8 mouse cellular contexts compared by ENCODE assay signal in genomic region chr13:73692249-73692868, GRCm38 (mm10). TPM values are rescaled to one million over a fixed set of nuclear protein-coding genes. Genes with fewer than 3 reads are reported as not detected.
A peak's percentile ranks its signal among the peaks of the same experiment; 100 is the strongest.
DNase-seq lines count a peak whose midpoint lies in the region; ATAC-seq and TF ChIP-seq lines count a peak whose summit lies in the region.

No protein-coding gene starts in this region.

- H3K4me3 ChIP-seq in forebrain, embryonic 13.5 days = no peak overlapping the region
- no peak overlapping the region for H3K4me3 ChIP-seq in hindbrain, embryonic 10.5 days
- H3K4me3 ChIP-seq in layer of hippocampus, adult 2 months = no peak overlapping the region
- H3K4me3 ChIP-seq in lung, embryonic 16.5 days (ENCODE audit: low read length) = no peak overlapping the region

- no peak overlapping the region for H3K27ac ChIP-seq in forebrain, embryonic 13.5 days
- H3K27ac ChIP-seq in hindbrain, embryonic 10.5 days = no peak overlapping the region
- no peak overlapping the region for H3K27ac ChIP-seq in layer of hippocampus, adult 2 months
- no peak overlapping the region for H3K27ac ChIP-seq in lung, embryonic 16.5 days (ENCODE audit: low read length)

- peak; percentile 63 for DNase-seq in Muller cell, postnatal 12 days (ENCODE audit: inconsistent ontology term)
- DNase-seq in hindbrain, embryonic 10.5 days (ENCODE audit: low spot score) = peak; percentile 78
- DNase-seq in layer of hippocampus, adult 2 months (ENCODE audit: low spot score in 2 of 2) = peak; percentile 34 to 63
- DNase-seq in retina, embryonic 14.5 days (ENCODE audit: low spot score) = peak; percentile 84
- DNase-seq in urinary bladder, postnatal 14 days (ENCODE audit: low spot score) = peak; percentile 40

- H3K9me3 ChIP-seq in forebrain, embryonic 13.5 days (replicated peaks) = no peaks in the 10 kb centered on the region
- H3K9me3 ChIP-seq in hindbrain, embryonic 10.5 days = no peaks in the 10 kb centered on the region
- H3K9me3 ChIP-seq in lung, embryonic 16.5 days (ENCODE audit: control insufficient read depth, low read length) = no peaks in the 10 kb centered on the region

- H3K36me3 ChIP-seq in forebrain, embryonic 13.5 days (ENCODE audit: poor library complexity, severe bottlenecking) = no peaks in the 10 kb centered on the region
- H3K36me3 ChIP-seq in hindbrain, embryonic 10.5 days = no peaks in the 10 kb centered on the region
- no peaks in the 10 kb centered on the region for H3K36me3 ChIP-seq in lung, embryonic 16.5 days (ENCODE audit: control insufficient read depth, insufficient read depth, low read length)

- 0 out of 2 replicates have a peak, but pooled peaks cover 4% of the 10 kb centered on the region for H3K27me3 ChIP-seq in forebrain, embryonic 13.5 days
- H3K27me3 ChIP-seq in hindbrain, embryonic 10.5 days (ENCODE audit: insufficient read depth, poor library complexity, severe bottlenecking) = no peaks in the 10 kb centered on the region
- no peaks in the 10 kb centered on the region for H3K27me3 ChIP-seq in lung, embryonic 16.5 days (ENCODE audit: control insufficient read depth, insufficient read depth, low read depth, low read length)

- WGBS in forebrain, embryonic 13.5 days = 51% methylated on average over 10 of the region's 10 CpGs
- WGBS in hindbrain, embryonic 10.5 days = 29% methylated on average over 10 of the region's 10 CpGs
- WGBS in lung, embryonic 16.5 days = 26% methylated on average over 10 of the region's 10 CpGs

- H3K4me1 ChIP-seq in forebrain, embryonic 13.5 days = no peaks in the 10 kb centered on the region
- H3K4me1 ChIP-seq in hindbrain, embryonic 10.5 days (replicated peaks) = 0 out of 2 replicates have a peak, but pooled peaks cover 2% of the 10 kb centered on the region
- no peaks in the 10 kb centered on the region for H3K4me1 ChIP-seq in lung, embryonic 16.5 days (replicated peaks; ENCODE audit: control insufficient read depth, insufficient read depth, low read length)

- peak; percentile 86 for TF ChIP-seq CTCF in layer of hippocampus, adult 2 months (conservative IDR thresholded peaks at IDR 0.05)

- H3K9ac ChIP-seq in forebrain, embryonic 13.5 days = no peak overlapping the region
- H3K9ac ChIP-seq in lung, embryonic 16.5 days (ENCODE audit: low read length) = no peak overlapping the region

- peak; percentile 41 for ATAC-seq in cerebellum, adult (ENCODE audit: insufficient number of reproducible peaks, low FRiP score, low TSS enrichment)
- ATAC-seq in forebrain, embryonic 13.5 days = peak; percentile 73
- ATAC-seq in lung, embryonic 16.5 days (ENCODE audit: low read depth) = peak; percentile 92

- no peak overlapping the region for H3K4me2 ChIP-seq in forebrain, embryonic 13.5 days
- no peak overlapping the region for H3K4me2 ChIP-seq in lung, embryonic 16.5 days (ENCODE audit: low read depth, low read length)

RNA-seq across cellular contexts. Expression of gene Slc6a19, which starts 12.3 kb away (rescaled TPM):
- polyA plus RNA-seq in forebrain, embryonic 13.5 days (2015; fragmentation: Nextera tagmentation; extraction: Ambion mirVana) = 0.19 and 0.20 TPM in 2 replicates
- polyA plus RNA-seq in hindbrain, embryonic 10.5 days (2016; fragmentation: Nextera tagmentation; extraction: Ambion mirVana) = 0.34 TPM in 1 of 2 replicates, not detected in the other
- not detected for total RNA-seq in layer of hippocampus, adult 2 months (2021)
- polyA plus RNA-seq in lung, embryonic 16.5 days (2015; fragmentation: Nextera tagmentation; extraction: Ambion mirVana) = 0.08 TPM in 1 of 2 replicates, not detected in the other

RNA-seq across cellular contexts. Expression of gene Slc6a18, which starts 14.5 kb away (rescaled TPM):
- polyA plus RNA-seq in forebrain, embryonic 13.5 days (2015; fragmentation: Nextera tagmentation; extraction: Ambion mirVana) = not detected in 2 replicates
- not detected in 2 replicates for polyA plus RNA-seq in hindbrain, embryonic 10.5 days (2016; fragmentation: Nextera tagmentation; extraction: Ambion mirVana)
- total RNA-seq in layer of hippocampus, adult 2 months (2021) = not detected
- polyA plus RNA-seq in lung, embryonic 16.5 days (2015; fragmentation: Nextera tagmentation; extraction: Ambion mirVana) = not detected in 2 replicates

RNA-seq across cellular contexts. Expression of gene Slc12a7, which starts 40.5 kb away (rescaled TPM):
- 20.1 and 26.4 TPM in 2 replicates for polyA plus RNA-seq in forebrain, embryonic 13.5 days (2015; fragmentation: Nextera tagmentation; extraction: Ambion mirVana)
- polyA plus RNA-seq in hindbrain, embryonic 10.5 days (2016; fragmentation: Nextera tagmentation; extraction: Ambion mirVana) = 43.4 and 53.4 TPM in 2 replicates
- total RNA-seq in layer of hippocampus, adult 2 months (2021) = 1 to 10 TPM; 7.0 to 8.7 TPM
- 14.6 and 18.7 TPM in 2 replicates for polyA plus RNA-seq in lung, embryonic 16.5 days (2015; fragmentation: Nextera tagmentation; extraction: Ambion mirVana)

Comparison
In these comparisons a context has a peak if more than half of its experiments do, and no peak if none do; other contexts are left out.
1. ATAC-seq: peak in every context shown above with its lines; median percentile 92 in lung, embryonic 16.5 days; 73 in forebrain, embryonic 13.5 days; 41 in cerebellum, adult.